Mouse (Mus musculus) gastrocnemius, postnatal 10 days (tissue): ENCODE measurements around the gene Zic2. TPM values are rescaled to one million over a fixed set of nuclear protein-coding genes. Genes with fewer than 3 reads are reported as not detected.
"Not testable (repeated sequence)": the region's sequence is repeated elsewhere in the genome, so short reads cannot be mapped to it uniquely, and the experiment has no call there.

Source experiments
- DNase-seq: peaks from one replicate; pipeline ENCODE4 v3.0.0; 2021; ENCODE audit warnings: mixed read lengths
- total RNA-seq, 2 experiments: library from RNA; stranded (reverse); gene quantifications; 2 replicates each; pipeline ENCODE4 v1.2.3; 2021

Gene Zic2
- total RNA-seq, 2 experiments from 2014 or later = not detected

- DNase-seq = no peak
Observed at GRCm38 (mm10) chr14:122461966-122462365, 13.3 kb upstream of the Zic2 start.

GRCm38 (mm10) chr14:122462689-122463079, 12.6 kb upstream of the Zic2 start:
- no peak for DNase-seq

DNA sequence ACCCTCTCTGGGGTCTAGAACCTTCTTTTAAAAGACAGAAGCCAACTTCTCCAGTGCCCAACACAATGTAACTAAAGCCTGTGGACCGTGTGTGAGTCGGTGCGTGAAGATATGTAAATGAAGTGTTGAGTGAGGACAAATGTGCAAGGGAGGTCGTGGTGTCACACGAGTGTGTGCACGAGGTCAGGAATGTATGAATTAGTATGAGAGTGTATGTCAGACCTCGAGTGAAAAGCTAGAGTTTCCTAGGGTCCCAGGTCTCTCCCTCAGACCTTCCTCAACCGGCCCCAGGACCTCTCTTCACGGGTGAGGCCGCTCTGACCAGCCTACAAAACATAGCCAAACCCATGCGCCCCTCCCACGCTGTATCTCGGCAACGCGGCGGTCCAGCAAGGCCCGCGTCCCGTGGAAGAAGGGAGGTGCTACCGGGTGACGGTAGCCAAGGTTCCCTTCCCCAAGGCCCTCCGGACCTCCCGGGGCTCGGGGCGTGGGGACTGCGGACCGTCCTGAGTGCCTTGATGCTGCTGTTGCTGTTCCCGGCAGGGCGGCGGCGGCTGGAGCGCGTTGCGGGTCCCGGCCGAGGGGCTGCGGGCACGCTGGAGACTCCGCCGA, 12.0 kb upstream of the Zic2 start:
- no peak for DNase-seq

- DNase-seq = not testable (repeated sequence)
Observed at GRCm38 (mm10) chr14:122463734-122464341, 11.4 kb upstream of the Zic2 start.

DNA sequence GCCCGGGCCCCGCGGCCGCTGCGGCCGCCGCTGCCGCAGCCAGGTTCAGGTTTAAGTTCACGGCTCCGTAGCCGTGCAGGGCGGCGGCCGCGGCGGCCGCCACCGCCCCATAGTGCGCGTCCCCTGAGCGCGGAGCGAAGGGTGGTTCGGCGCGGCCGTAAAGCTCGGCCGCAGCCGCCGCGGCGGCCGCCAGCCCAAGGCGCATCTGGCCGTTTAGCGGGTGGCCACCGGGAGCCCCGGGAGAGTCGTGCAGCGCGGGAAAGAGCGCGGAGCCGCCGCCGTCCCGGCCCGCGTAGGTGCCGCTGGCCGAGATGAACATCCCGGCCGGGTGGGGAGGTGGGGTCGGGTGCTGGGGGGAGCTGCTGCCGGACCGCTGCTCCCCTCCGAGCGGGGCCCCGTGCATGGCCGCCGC, 10.9 kb upstream of the Zic2 start:
- DNase-seq = no peak

GRCm38 (mm10) chr14:122464763-122465741, 10.2 kb upstream of the Zic2 start, which contains the start of gene Zic5:
Gene Zic5, minus strand, starts transcription at chr14:122465677.
- no peak for DNase-seq

- no peak for DNase-seq
Observed at GRCm38 (mm10) chr14:122465931-122466490, 9.2 kb upstream of the Zic2 start.

- no peak for DNase-seq
Observed at GRCm38 (mm10) chr14:122466756-122467362, 8.4 kb upstream of the Zic2 start.

DNA sequence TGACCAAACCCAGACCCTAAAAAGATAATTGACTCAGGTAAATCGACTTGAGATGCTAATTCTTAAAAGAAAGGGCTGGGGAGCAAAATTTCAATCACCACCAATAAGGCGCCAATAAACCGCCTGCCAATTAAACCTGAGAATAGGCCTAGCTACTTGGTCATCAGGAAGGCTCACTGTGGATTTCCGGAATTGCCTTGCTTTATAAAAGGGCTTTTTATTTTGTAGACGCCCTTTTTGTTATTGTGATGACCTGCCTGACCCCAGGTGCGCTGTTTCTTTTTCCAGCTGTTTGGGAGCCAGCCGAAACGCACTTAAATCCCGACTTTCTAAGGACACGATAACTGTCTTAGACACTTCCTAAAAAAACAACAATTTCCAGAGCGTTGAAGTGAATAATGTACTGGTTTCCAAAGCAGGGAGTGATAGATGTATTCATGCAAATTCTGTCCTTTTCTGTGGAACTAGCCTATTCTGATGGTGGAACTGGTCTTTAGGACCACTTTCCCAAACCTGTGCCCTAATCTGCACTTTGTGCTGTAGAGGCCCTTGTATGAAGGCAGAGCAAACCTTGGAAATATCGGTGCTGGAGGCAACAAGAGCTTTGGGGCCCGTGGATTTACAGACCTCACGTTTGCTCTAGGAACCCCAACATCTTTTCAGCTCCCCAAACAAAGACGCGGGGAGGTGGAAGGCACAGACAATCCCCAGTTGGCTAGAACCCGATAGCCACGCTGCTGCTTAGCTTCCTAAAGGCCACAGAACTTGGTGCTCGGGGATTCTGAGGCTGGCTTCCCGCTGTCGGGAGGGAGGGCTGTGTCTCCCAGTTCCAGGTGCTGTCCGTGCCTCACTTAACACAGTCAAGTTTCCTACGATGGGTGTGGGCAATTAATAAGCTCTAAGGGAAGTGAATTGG, 7.1 kb upstream of the Zic2 start:
- no peak for DNase-seq

DNA sequence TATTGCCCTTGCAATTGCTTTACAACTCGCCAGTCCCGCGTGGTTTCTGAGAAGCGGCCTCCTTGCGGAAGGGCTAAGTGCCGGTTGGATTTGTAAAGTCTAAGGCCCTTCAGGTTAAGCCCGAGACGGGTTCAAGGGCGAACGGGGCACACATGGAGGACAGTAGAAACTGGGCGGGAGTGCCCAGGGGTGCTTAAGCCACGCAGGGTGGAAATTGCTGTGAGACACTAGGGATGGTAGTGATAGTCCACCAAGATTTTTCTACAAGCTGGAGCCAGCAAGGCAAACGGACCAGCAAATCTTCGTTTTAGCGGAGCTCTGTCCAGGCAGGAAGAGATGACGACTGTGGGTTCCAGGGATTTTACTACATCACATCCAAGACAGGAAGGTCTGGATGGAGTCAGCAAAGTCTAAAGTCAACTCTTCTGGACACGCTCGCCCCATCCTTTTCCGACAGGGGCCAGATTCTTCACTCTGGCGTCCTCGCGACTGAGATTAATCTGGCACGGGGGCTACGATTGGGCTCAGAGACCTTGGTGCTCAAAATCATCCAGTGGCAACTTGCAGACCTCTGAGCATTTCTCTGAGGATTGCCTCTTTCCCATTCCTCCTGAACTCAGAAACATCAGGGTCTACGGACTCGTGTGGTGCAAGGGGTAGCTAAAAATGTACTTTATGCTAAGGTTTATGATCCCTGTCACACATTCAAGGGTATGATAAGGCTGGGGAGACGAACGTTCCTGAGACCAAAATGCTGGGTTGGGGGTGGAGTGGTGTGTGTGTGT, 6.1 kb upstream of the Zic2 start:
- no peak for DNase-seq

- DNase-seq = no peak
Observed at GRCm38 (mm10) chr14:122471449-122472085, 3.7 kb upstream of the Zic2 start.

GRCm38 (mm10) chr14:122472161-122472560, 3.1 kb upstream of the Zic2 start:
- no peak for DNase-seq

DNA sequence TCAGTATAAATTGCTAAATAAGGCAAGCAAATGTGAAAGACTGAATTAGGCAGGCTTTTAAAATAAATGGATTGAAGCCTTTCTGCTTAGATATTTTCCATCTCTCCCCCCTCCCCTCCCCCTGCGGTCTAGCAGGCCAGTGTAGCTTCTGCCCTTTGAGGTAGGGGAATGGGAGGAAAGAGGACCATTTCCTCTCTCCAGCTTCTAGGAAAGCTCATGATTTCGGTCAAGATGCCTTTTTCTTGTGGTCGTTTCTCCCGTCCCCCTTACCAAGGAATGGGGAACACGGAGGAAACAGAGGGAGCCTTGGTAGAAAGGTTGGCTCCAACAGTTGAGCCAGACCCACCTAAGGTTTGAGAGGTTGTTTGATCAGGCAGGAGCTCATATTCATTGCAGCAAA, 2.6 kb upstream of the Zic2 start:
- no peak for DNase-seq

GRCm38 (mm10) chr14:122473211-122473751, 2.0 kb upstream of the Zic2 start:
- no peak for DNase-seq

DNA sequence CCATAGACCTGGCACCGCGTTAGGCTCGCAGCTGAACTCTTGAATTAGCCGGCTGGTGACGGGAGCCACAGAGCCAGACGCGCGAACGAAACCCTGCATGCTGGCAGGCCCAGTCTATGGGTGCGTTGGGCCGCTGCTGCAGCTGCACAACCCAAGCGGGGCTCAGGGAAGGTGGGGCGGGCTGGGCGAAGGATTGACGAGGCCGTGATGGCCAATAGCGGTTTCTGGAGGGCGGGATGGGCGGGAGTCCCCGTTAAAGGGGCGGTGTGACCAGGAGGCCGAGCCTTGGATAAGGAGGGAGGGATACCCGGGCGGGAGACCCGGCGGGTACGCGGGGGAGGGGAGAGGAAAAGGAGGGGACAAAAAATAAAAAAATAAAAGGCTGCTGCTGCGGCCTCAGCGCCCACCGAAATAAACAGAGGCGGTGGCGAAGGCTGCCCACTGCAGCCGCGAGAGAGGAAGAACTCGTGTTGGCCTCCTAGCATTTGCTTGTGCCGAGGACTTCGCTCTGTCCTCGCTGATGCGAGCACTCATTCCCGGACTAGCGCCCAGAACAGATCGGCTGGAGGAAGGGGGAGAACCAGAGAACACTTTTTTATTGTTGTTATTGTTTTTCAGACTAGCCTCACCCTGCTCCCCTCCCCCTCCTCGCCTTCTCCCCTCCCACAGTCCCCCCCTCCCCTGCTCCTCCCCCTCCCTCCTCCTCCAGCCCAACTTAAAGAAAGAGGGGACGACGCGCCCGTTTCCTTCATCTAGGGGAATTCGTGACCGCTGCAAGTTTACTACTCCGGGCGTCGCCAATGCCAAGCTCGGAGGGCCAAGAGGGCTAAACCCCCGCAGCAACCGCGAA, 969 bp upstream of the Zic2 start:
- DNase-seq = no peak

- no peak for DNase-seq
Observed at GRCm38 (mm10) chr14:122475557-122476040, 364 bp downstream of the Zic2 start.

GRCm38 (mm10) chr14:122476041-122476821, 996 bp downstream of the Zic2 start:
- no peak for DNase-seq
